Mouse (Mus musculus) limb, embryonic 10.5 days (tissue): ENCODE results near the gene Shtn1. TPM values are rescaled to one million over a fixed set of nuclear protein-coding genes. Genes with fewer than 3 reads are reported as not detected.
A peak's percentile ranks its signal among the peaks of the same experiment; 100 is the strongest.

Experiments
- DNase-seq: peaks from one replicate; pipeline ENCODE4 v3.0.0-alpha.2; 2017; ENCODE audit warnings: low spot score
- H3K27ac ChIP-seq: fragments of 300-500 bp; sonication (generic); 2 replicates; pipeline ENCODE4 v1.5.1; 2016; ENCODE audit warnings: mild to moderate bottlenecking
- H3K27me3 ChIP-seq: fragments of 300-500 bp; sonication (generic); 2 replicates; pipeline ENCODE4 v1.6.1; 2016; ENCODE audit warnings: low read depth, mild to moderate bottlenecking; ENCODE audit not compliant: poor library complexity, severe bottlenecking
- H3K36me3 ChIP-seq: fragments of 300-500 bp; sonication (generic); 2 replicates; pipeline ENCODE4 v1.6.1; 2016; ENCODE audit warnings: mild to moderate bottlenecking, moderate library complexity
- H3K4me1 ChIP-seq: fragments of 300-500 bp; sonication (generic); 2 replicates; pipeline ENCODE4 v1.6.1; 2016
- H3K4me3 ChIP-seq: fragments of 300-500 bp; sonication (generic); 2 replicates; pipeline ENCODE4 v1.5.1; 2016; ENCODE audit warnings: mild to moderate bottlenecking, moderate library complexity
- H3K9me3 ChIP-seq: fragments of 300-500 bp; sonication (generic); replicated peaks from 2 replicates; pipeline ENCODE4 v1.6.1; 2016; ENCODE audit warnings: mild to moderate bottlenecking
- WGBS: fragments of 180-500 bp; shearing (Covaris S2); methylation state at CpG from one replicate; pipeline ENCODE4 v1.1.7; 2016; 5-methylcytosine and 5-hydroxymethylcytosine counted together
- polyA plus RNA-seq: library from polyadenylated mRNA; unstranded; fragments of >200 nt; fragmentation: Nextera tagmentation; extraction: Ambion mirVana; gene quantifications from 2 replicates; pipeline ENCODE4 v1.2.1, GENCODE M21; 2016

Gene Shtn1
- polyA plus RNA-seq, result 0.18 and 0.28 TPM in 2 replicates

DNA sequence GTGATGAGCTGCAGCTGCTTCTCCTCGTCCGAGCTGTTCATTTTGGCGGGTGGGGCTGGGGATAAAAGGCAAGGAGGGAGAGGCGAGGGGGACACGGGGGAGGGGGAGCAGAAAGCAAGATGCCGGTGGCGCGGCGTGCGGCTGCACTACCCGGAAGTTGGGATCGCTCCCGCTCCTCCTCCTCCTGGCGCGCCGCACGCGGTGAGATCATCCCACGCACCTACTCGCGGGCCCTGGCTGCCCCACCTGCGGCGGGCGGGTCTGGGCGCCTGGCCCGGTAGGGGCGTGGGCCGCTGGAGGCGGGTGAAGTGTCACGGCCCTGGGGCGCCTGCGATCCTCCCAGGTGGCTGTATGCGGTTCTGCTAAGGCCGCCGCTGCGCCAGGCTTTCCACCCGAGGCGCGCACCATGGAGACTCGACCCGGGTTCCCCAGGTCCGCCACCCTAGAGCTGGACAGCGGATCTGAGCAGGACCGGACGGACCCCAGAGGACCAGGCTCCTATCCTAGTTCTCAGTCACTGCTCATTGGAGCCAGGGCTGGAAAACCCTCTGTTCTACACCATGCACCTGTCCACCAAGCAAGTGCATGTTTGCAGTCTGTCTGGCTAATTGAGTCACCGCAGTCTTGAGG is at the start of gene Shtn1:
Gene Shtn1, minus strand, starts transcription at position 629 of the 630 bp plus-strand sequence.
- Histone ChIP-seq H3K27ac (peak within 1 kb of the TSS; percentile 61), H3K27me3 (peaks cover 64% of the 10 kb centered on the region), H3K4me3 (peak within 1 kb of the TSS; percentile 72), H3K36me3 (no peaks in the 10 kb centered on the region), H3K9me3 (no peaks in the 10 kb centered on the region; the same call in 1 of the 2 replicates), H3K4me1 (peaks cover 15% of the 10 kb centered on the region)
- WGBS, result under 1% methylated on average over 37 of the region's 46 CpGs
- peak; percentile 58 for DNase-seq

DNA sequence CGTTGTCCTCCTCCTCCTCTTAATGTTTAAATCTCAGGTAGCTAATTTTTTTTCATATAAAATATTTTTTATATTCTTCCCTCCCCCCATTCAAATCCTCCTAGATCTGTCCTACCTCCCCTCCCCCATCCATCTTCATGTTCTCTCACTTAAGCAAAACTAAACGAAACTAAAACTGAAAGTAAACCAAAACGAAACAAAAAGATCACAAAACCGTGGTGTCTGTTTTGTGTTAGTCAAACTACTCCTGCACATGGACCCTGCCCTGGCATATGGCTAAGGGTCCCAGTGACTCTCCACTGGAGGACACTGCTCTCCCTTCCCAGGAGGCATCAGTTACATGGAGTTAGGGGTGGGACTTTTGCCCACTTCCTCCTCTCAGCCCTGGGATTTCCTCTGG is 38.3 kb upstream of the Shtn1 start:
- WGBS, result 80% methylated on average over 4 of the region's 4 CpGs
- Histone ChIP-seq H3K27ac (no peak overlapping the region), H3K4me3 (no peak overlapping the region), H3K4me1 (no peaks in the 10 kb centered on the region), H3K9me3 (no peaks in the 10 kb centered on the region), H3K36me3 (no peaks in the 10 kb centered on the region), H3K27me3 (no peaks in the 10 kb centered on the region)
- peak; percentile 17 for DNase-seq

GRCm38 (mm10) chr19:59109937-59110336 is 34.0 kb upstream of the Shtn1 start:
- WGBS, result 53% methylated on average over 1 of the region's 1 CpGs
- H3K27ac ChIP-seq, result no peak overlapping the region
- H3K36me3 ChIP-seq, result no peaks in the 10 kb centered on the region
- no peaks in the 10 kb centered on the region for H3K27me3 ChIP-seq
- H3K9me3 ChIP-seq, result no peaks in the 10 kb centered on the region
- no peak overlapping the region for H3K4me3 ChIP-seq
- DNase-seq, result no peak
- no peaks in the 10 kb centered on the region for H3K4me1 ChIP-seq

- H3K4me3 ChIP-seq, result no peak overlapping the region
- 46% methylated on average over 1 of the region's 1 CpGs for WGBS
- no peak for DNase-seq
- H3K4me1 ChIP-seq, result no peaks in the 10 kb centered on the region
- H3K36me3 ChIP-seq, result no peaks in the 10 kb centered on the region
- H3K9me3 ChIP-seq, result no peaks in the 10 kb centered on the region
- H3K27ac ChIP-seq, result no peak overlapping the region
- no peaks in the 10 kb centered on the region for H3K27me3 ChIP-seq
These were observed 22.4 kb upstream of the Shtn1 start for GRCm38 (mm10) chr19:59098315-59098714.

GRCm38 (mm10) chr19:59092295-59092694 is 16.4 kb upstream of the Shtn1 start:
- Histone ChIP-seq H3K27ac (no peak overlapping the region), H3K27me3 (no peaks in the 10 kb centered on the region), H3K9me3 (no peaks in the 10 kb centered on the region), H3K4me3 (no peak overlapping the region), H3K4me1 (no peaks in the 10 kb centered on the region), H3K36me3 (no peaks in the 10 kb centered on the region)
- DNase-seq, result no peak
- 91% methylated on average over 7 of the region's 7 CpGs for WGBS

GRCm38 (mm10) chr19:59090337-59090736 is 14.4 kb upstream of the Shtn1 start:
- no peak for DNase-seq
- Histone ChIP-seq H3K4me3 (no peak overlapping the region), H3K36me3 (no peaks in the 10 kb centered on the region), H3K27ac (no peak overlapping the region), H3K9me3 (no peaks in the 10 kb centered on the region), H3K27me3 (no peaks in the 10 kb centered on the region), H3K4me1 (no peaks in the 10 kb centered on the region)
- WGBS, result 94% methylated on average over 1 of the region's 1 CpGs

DNA sequence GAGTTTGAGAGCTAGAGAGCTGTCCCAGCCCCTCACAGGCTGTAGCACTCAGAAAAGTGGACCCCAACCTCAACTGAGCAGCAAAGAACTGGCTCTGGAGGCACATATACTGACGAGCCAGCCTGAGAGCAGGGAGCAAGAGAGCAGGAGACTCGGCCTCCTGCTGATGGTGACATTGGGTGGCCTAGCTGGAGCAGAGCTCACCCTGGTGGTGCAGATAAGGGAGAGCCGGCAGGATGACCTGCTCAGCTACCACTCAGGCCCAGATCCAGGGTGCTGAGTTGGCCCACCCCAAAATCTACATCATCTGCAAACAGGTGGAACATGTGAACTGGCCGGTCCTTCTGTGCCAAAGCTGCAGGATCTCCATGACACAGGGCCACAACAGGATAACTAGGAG is 8.4 kb upstream of the Shtn1 start:
- H3K36me3 ChIP-seq, result no peaks in the 10 kb centered on the region
- DNase-seq, result no peak
- WGBS, result 64% methylated on average over 4 of the region's 4 CpGs
- no peak overlapping the region for H3K27ac ChIP-seq
- no peaks in the 10 kb centered on the region for H3K4me1 ChIP-seq
- H3K4me3 ChIP-seq, result no peak overlapping the region
- H3K9me3 ChIP-seq, result no peaks in the 10 kb centered on the region
- H3K27me3 ChIP-seq, result no peaks in the 10 kb centered on the region

GRCm38 (mm10) chr19:59076131-59076530 is 231 bp upstream of the Shtn1 start:
- H3K27me3 ChIP-seq, result peaks cover 64% of the 10 kb centered on the region
- H3K36me3 ChIP-seq, result no peaks in the 10 kb centered on the region
- no peak for DNase-seq
- H3K4me1 ChIP-seq, result peaks cover 15% of the 10 kb centered on the region
- peak overlapping the region; percentile 72 for H3K4me3 ChIP-seq
- WGBS, result 15% methylated on average over 5 of the region's 5 CpGs
- no peak overlapping the region for H3K27ac ChIP-seq
- no peaks in the 10 kb centered on the region; the same call in 1 of the 2 replicates for H3K9me3 ChIP-seq

GRCm38 (mm10) chr19:59074841-59075471 is 944 bp downstream of the Shtn1 start:
- WGBS, result 3% methylated on average over 46 of the region's 46 CpGs
- Histone ChIP-seq H3K9me3 (no peaks in the 10 kb centered on the region; the same call in 1 of the 2 replicates), H3K4me3 (peak overlapping the region; percentile 72), H3K36me3 (no peaks in the 10 kb centered on the region), H3K27ac (peak overlapping the region; percentile 61; the same call in 1 of the 2 replicates), H3K27me3 (peaks cover 64% of the 10 kb centered on the region), H3K4me1 (peaks cover 15% of the 10 kb centered on the region)
- peak; percentile 41 for DNase-seq

- no peak for DNase-seq
- no peaks in the 10 kb centered on the region for H3K36me3 ChIP-seq
- H3K4me3 ChIP-seq, result no peak overlapping the region
- peaks cover 15% of the 10 kb centered on the region for H3K4me1 ChIP-seq
- 66% methylated on average over 3 of the region's 3 CpGs for WGBS
- no peak overlapping the region for H3K27ac ChIP-seq
- peaks cover 64% of the 10 kb centered on the region for H3K27me3 ChIP-seq
- no peaks in the 10 kb centered on the region; the same call in 1 of the 2 replicates for H3K9me3 ChIP-seq
These were observed 1.5 kb downstream of the Shtn1 start for GRCm38 (mm10) chr19:59074381-59074780.

DNA sequence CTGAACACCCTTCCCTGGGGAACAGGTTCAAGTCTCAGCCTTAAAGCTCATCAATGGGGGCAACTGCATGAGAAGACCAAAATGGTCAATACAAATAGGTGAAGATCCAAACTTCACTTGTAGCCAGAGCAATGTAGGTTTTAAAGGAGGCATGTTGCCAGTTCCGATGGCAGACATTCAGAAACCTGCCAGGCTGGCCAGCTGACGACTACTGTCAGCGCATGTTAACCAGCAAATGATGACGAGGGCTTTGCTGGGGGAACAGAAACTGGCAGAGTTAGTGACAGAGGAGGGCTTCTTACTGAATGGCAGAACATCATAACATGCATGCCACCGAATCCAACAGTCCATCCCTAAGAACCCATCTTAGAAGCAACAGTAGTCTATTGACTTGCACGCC is 2.9 kb downstream of the Shtn1 start:
- H3K9me3 ChIP-seq, result no peaks in the 10 kb centered on the region; the same call in 1 of the 2 replicates
- peaks cover 59% of the 10 kb centered on the region for H3K27me3 ChIP-seq
- DNase-seq, result no peak
- no peaks in the 10 kb centered on the region for H3K36me3 ChIP-seq
- 86% methylated on average over 6 of the region's 6 CpGs for whole genome bisulfite sequencing
- H3K4me3 ChIP-seq, result no peak overlapping the region
- no peak overlapping the region for H3K27ac ChIP-seq
- peaks cover 15% of the 10 kb centered on the region for H3K4me1 ChIP-seq

DNA sequence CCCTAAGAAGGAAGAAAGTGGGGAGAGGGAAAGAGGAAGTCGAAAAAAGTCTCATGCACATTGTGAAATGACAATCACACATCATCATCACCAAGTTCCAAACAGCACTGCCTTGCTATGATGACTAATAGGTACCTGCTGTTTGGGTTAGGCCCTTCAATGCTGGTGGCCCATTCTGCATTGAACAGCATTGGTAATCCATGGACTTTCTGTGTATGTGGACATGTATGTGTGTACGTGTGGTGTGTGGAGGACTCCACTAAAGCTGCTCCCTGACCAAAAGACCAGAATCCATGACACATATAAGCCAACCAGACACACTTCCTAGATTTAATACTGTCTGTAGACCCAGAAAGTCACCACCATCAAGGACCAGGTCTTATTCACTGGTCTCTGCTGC is 3.9 kb downstream of the Shtn1 start:
- Histone ChIP-seq H3K9me3 (no peaks in the 10 kb centered on the region; the same call in 1 of the 2 replicates), H3K27me3 (peaks cover 49% of the 10 kb centered on the region)
- DNase-seq, result no peak

DNA sequence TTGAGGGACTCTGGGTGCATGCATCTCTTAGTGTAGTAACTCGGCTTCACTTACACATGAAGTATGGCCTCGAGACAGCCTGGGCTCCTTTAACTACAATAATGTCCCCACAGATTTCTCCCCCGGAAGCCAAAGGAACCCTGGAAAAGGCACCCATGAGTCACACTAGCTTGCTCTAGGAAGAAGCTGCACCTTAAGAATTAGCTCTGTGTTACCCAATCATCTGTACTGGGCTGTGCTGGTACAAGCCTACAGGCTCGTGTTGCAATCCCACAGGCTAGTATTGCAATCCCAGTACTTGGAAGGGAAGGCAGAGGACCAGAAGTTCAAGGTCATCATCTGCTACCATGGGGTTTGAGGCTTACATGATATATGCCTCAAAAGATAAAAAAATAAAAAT is 4.5 kb downstream of the Shtn1 start:
- 82% methylated on average over 4 of the region's 4 CpGs for WGBS
- no peak for DNase-seq
- Histone ChIP-seq H3K4me1 (peaks cover 15% of the 10 kb centered on the region), H3K9me3 (no peaks in the 10 kb centered on the region; the same call in 1 of the 2 replicates), H3K27me3 (peaks cover 43% of the 10 kb centered on the region), H3K27ac (no peak overlapping the region), H3K4me3 (no peak overlapping the region), H3K36me3 (no peaks in the 10 kb centered on the region)

More for the DNA sequence above, 3.9 kb downstream of the Shtn1 start:
- Histone ChIP-seq H3K27ac (no peak overlapping the region), H3K4me3 (no peak overlapping the region), H3K36me3 (no peaks in the 10 kb centered on the region), H3K4me1 (peaks cover 15% of the 10 kb centered on the region)
- 90% methylated on average over 2 of the region's 2 CpGs for WGBS
